Mouse (Mus musculus): Measurements from ENCODE around the gene Ehmt1.
"Not testable (repeated sequence)": the region's sequence is repeated elsewhere in the genome, so short reads cannot be mapped to it uniquely, and the experiment has no call there.

The Ehmt1 gene

GRCm38 (mm10) chr2:24918930-24919838 is at the start of gene Ehmt1:
Gene Ehmt1, minus strand, starts transcription at chr2:24919614.
- DNase-seq: peak; percentile 91

- DNase-seq: peak; percentile 95
Measured at GRCm38 (mm10) chr2:24962304-24963000, 43.0 kb upstream of the Ehmt1 start, which contains the start of gene Dph7. Gene Dph7, plus strand, starts transcription at chr2:24962400.

- DNase-seq: no peak
Measured at GRCm38 (mm10) chr2:24960910-24961309, 41.5 kb upstream of the Ehmt1 start.

- DNase-seq: no peak
Measured at GRCm38 (mm10) chr2:24952537-24953055, 33.2 kb upstream of the Ehmt1 start.

- no peak for DNase-seq
Measured at GRCm38 (mm10) chr2:24950189-24950535, 30.7 kb upstream of the Ehmt1 start.

GRCm38 (mm10) chr2:24949421-24950188 is 30.2 kb upstream of the Ehmt1 start, which contains the start of gene Zmynd19:
Gene Zmynd19, plus strand, starts transcription at chr2:24949792.
- DNase-seq: peak; percentile 100

- DNase-seq: not testable (repeated sequence)
Measured at GRCm38 (mm10) chr2:24944304-24944703, 24.9 kb upstream of the Ehmt1 start.

- no peak for DNase-seq
Measured at GRCm38 (mm10) chr2:24942092-24942491, 22.7 kb upstream of the Ehmt1 start.

- DNase-seq: peak; percentile 74
Measured at GRCm38 (mm10) chr2:24935057-24935796, 15.8 kb upstream of the Ehmt1 start, which contains the start of gene Arrdc1. Gene Arrdc1, minus strand, starts transcription at chr2:24935252.

GRCm38 (mm10) chr2:24934441-24934963 is 15.1 kb upstream of the Ehmt1 start:
- peak; percentile 45 for DNase-seq

GRCm38 (mm10) chr2:24929593-24929992 is 10.2 kb upstream of the Ehmt1 start:
- DNase-seq: no peak

- DNase-seq: no peak
Measured at GRCm38 (mm10) chr2:24929119-24929518, 9.7 kb upstream of the Ehmt1 start.

GRCm38 (mm10) chr2:24927810-24928479 is 8.5 kb upstream of the Ehmt1 start:
- no peak for DNase-seq

- DNase-seq: no peak
Measured at GRCm38 (mm10) chr2:24926965-24927358, 7.5 kb upstream of the Ehmt1 start.

GRCm38 (mm10) chr2:24926345-24926964 is 7.0 kb upstream of the Ehmt1 start:
- DNase-seq: no peak

GRCm38 (mm10) chr2:24925284-24925683 is 5.9 kb upstream of the Ehmt1 start:
- DNase-seq: no peak

- no peak for DNase-seq
Measured at GRCm38 (mm10) chr2:24923561-24923960, 4.1 kb upstream of the Ehmt1 start.

GRCm38 (mm10) chr2:24919839-24920175 is 393 bp upstream of the Ehmt1 start:
- DNase-seq: no peak

GRCm38 (mm10) chr2:24914762-24915161 is 4.7 kb downstream of the Ehmt1 start:
- no peak for DNase-seq

- DNase-seq: no peak
Measured at GRCm38 (mm10) chr2:24912589-24912988, 6.8 kb downstream of the Ehmt1 start.

GRCm38 (mm10) chr2:24912189-24912588 is 7.2 kb downstream of the Ehmt1 start:
- no peak for DNase-seq
